Mouse (Mus musculus): ENCODE results near the gene Pm20d2. TPM values are rescaled to one million over a fixed set of nuclear protein-coding genes. Genes with fewer than 3 reads are reported as not detected.
A peak's percentile ranks its signal among the peaks of the same experiment; 100 is the strongest.

Gene Pm20d2
- total RNA-seq, 2 experiments from 2014 or later = 69.3 to 77.0 TPM

GRCm38 (mm10) chr4:33124493-33124892 is 65.0 kb downstream of the Pm20d2 start:
- peak; percentile 37 to 67 for DNase-seq

Other genes with a start within 250 kb of the Pm20d2 start
- gene Ankrd6, start 238.9 kb downstream of the Pm20d2 start, total RNA-seq (2021) = 1 to 10 TPM; 4.8 to 5.9 TPM
- gene Rragd, start 206.7 kb downstream of the Pm20d2 start, total RNA-seq (2021) = 100 to 1,000 TPM in 1 of 2 experiments, 10 to 100 TPM in 1; 95.4 to 110 TPM
- gene Ube2j1, start 158.3 kb downstream of the Pm20d2 start, total RNA-seq (2021) = 10 to 100 TPM; 38.7 to 43.1 TPM
- 1 to 10 TPM; 1.5 to 1.6 TPM for gene Gabrr2, start 126.7 kb downstream of the Pm20d2 start, total RNA-seq (2021)
- gene Gabrr1, start 57.2 kb downstream of the Pm20d2 start, total RNA-seq (2021) = under 1 TPM; 0.59 to 0.62 TPM
- not detected for gene Srsf12, start 19.3 kb upstream of the Pm20d2 start, total RNA-seq (2021)
- gene Pnrc1, start 100.4 kb upstream of the Pm20d2 start, total RNA-seq (2021) = 100 to 1,000 TPM; 160 to 193 TPM
- 10 to 100 TPM; 10.0 to 11.1 TPM for gene Rngtt, start 120.6 kb upstream of the Pm20d2 start, total RNA-seq (2021)